8 mouse cellular contexts compared by ENCODE assay signal in the genomic region with DNA sequence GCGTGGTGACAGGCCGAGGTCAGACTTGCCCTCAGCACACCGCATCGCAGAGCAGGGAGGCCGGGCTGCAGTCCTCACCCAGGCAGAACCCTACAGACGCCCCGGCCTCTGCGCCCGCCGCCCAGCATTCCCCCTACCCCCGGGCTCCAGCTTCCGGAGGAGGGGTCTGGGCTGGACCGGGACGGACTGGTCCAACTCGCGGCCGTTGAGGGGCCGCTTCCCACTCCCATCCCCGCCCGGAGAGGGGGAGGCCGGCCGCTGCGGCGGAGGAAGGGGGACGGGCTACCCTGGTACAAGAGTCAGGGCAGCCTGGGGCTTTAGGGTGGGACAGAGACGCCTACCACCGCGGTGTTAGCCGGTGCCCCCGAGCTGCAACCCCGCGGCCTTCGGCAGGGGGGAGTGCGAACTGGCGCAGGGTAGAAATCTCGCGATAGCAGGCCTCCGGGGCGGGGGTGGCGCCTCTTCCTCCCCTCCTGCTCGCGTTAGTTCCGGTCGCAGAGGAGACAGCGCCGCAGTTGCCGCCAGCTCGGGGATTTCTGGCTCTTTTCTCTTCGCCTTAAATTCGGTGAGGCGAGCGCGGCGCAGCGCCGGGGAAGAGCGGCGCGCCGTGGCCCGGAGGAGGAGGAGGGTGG. TPM values are rescaled to one million over a fixed set of nuclear protein-coding genes. Genes with fewer than 3 reads are reported as not detected.
DNase-seq lines count a peak whose midpoint lies in the region; ATAC-seq and TF ChIP-seq lines count a peak whose summit lies in the region.

A gene (plus strand): TSS at position 247 of the 632 bp plus-strand sequence.

- peak within 1 kb of the TSS; percentile 82 for H3K4me2 ChIP-seq in heart, embryonic 12.5 days
- H3K4me2 ChIP-seq in kidney, postnatal 0 days (ENCODE audit: low read length) = peak within 1 kb of the TSS; percentile 62
- H3K4me2 ChIP-seq in liver, embryonic 11.5 days = peak within 1 kb of the TSS; percentile 79
- peak within 1 kb of the TSS; percentile 78 for H3K4me2 ChIP-seq in stomach, embryonic 14.5 days (replicated peaks; ENCODE audit: low read depth, low read length)

- peak; percentile 96 for DNase-seq in CD4-positive helper T cell, adult 2 months (ENCODE audit: low read depth, low spot score)
- peak; percentile 83 for DNase-seq in brain, embryonic 18.5 days (ENCODE audit: low read depth, low spot score)
- DNase-seq in kidney, postnatal 0 days (ENCODE audit: low spot score) = peak; percentile 96
- DNase-seq in liver, embryonic 11.5 days (ENCODE audit: low spot score) = peak; percentile 96
- DNase-seq in naive thymus-derived CD4-positive, alpha-beta T cell, adult 2 months (ENCODE audit: low read depth) = peak; percentile 96

- peak within 1 kb of the TSS; percentile 98 for H3K9ac ChIP-seq in heart, embryonic 12.5 days
- H3K9ac ChIP-seq in kidney, postnatal 0 days (ENCODE audit: low read depth, low read length) = peak within 1 kb of the TSS; percentile 99
- H3K9ac ChIP-seq in liver, embryonic 11.5 days (ENCODE audit: low read depth, low read length) = peak within 1 kb of the TSS; percentile 96
- peak within 1 kb of the TSS; percentile 98 for H3K9ac ChIP-seq in stomach, embryonic 14.5 days (replicated peaks; ENCODE audit: low read depth, low read length)

- WGBS in heart, embryonic 12.5 days = under 1% methylated on average over 61 of the region's 61 CpGs
- WGBS in kidney, postnatal 0 days = under 1% methylated on average over 47 of the region's 61 CpGs
- whole genome bisulfite sequencing in liver, embryonic 11.5 days = under 1% methylated on average over 59 of the region's 61 CpGs
- under 1% methylated on average over 35 of the region's 61 CpGs for WGBS in stomach, embryonic 14.5 days

- H3K9me3 ChIP-seq in heart, embryonic 12.5 days (replicated peaks) = 0 out of 2 replicates have a peak, but pooled peaks cover 2% of the 10 kb centered on the region
- no peaks in the 10 kb centered on the region for H3K9me3 ChIP-seq in kidney, postnatal 0 days (replicated peaks; ENCODE audit: low read length)
- H3K9me3 ChIP-seq in liver, embryonic 11.5 days (ENCODE audit: control insufficient read depth, low read length) = no peaks in the 10 kb centered on the region
- H3K9me3 ChIP-seq in stomach, embryonic 14.5 days (ENCODE audit: control insufficient read depth, low read depth, low read length) = no peaks in the 10 kb centered on the region

- TF ChIP-seq CTCF in kidney, postnatal 0 days (IDR thresholded peaks at IDR 0.05; ENCODE audit: low read depth) = peak; percentile 7; the same call in 1 of the 2 replicates

- H3K27ac ChIP-seq in heart, embryonic 12.5 days (ENCODE audit: poor library complexity, severe bottlenecking) = peak within 1 kb of the TSS; percentile 99
- H3K27ac ChIP-seq in kidney, postnatal 0 days = peak within 1 kb of the TSS; percentile 99
- H3K27ac ChIP-seq in liver, embryonic 11.5 days (ENCODE audit: low read depth, low read length) = peak within 1 kb of the TSS; percentile 98
- H3K27ac ChIP-seq in stomach, embryonic 14.5 days (ENCODE audit: low read length) = peak within 1 kb of the TSS; percentile 99

- peaks cover 30% of the 10 kb centered on the region for H3K36me3 ChIP-seq in heart, embryonic 12.5 days
- peaks cover 9% of the 10 kb centered on the region; the same call in 1 of the 2 replicates for H3K36me3 ChIP-seq in kidney, postnatal 0 days (ENCODE audit: insufficient read depth, low read length)
- peaks cover 25% of the 10 kb centered on the region for H3K36me3 ChIP-seq in liver, embryonic 11.5 days (ENCODE audit: control insufficient read depth, insufficient read depth, low read length)
- H3K36me3 ChIP-seq in stomach, embryonic 14.5 days (ENCODE audit: control insufficient read depth, insufficient read depth, low read length) = peaks cover 30% of the 10 kb centered on the region

- no peaks in the 10 kb centered on the region for H3K27me3 ChIP-seq in heart, embryonic 12.5 days (replicated peaks)
- no peaks in the 10 kb centered on the region for H3K27me3 ChIP-seq in kidney, postnatal 0 days (ENCODE audit: insufficient read depth, low read length)
- no peaks in the 10 kb centered on the region for H3K27me3 ChIP-seq in liver, embryonic 11.5 days (replicated peaks; ENCODE audit: control insufficient read depth, insufficient read depth, low read length)
- no peaks in the 10 kb centered on the region for H3K27me3 ChIP-seq in stomach, embryonic 14.5 days (ENCODE audit: control insufficient read depth, insufficient read depth, low read length)

- peak; percentile 92 for ATAC-seq in erythroid progenitor cell, adult 5-6 weeks (replicated peaks; ENCODE audit: low FRiP score, poor library complexity, severe bottlenecking)
- ATAC-seq in heart, embryonic 12.5 days (ENCODE audit: insufficient number of reproducible peaks, low FRiP score) = peak; percentile 97
- ATAC-seq in kidney, postnatal 0 days (replicated peaks; ENCODE audit: low FRiP score, low read depth) = peak; percentile 97
- ATAC-seq in liver, embryonic 11.5 days (replicated peaks; ENCODE audit: low FRiP score) = peak; percentile 96
- ATAC-seq in stomach, embryonic 14.5 days (ENCODE audit: insufficient number of reproducible peaks, insufficient read depth, low FRiP score, low read depth) = peak; percentile 97

- peaks cover 11% of the 10 kb centered on the region for H3K4me1 ChIP-seq in heart, embryonic 12.5 days (replicated peaks)
- H3K4me1 ChIP-seq in kidney, postnatal 0 days (replicated peaks; ENCODE audit: insufficient read depth, low read length) = 0 out of 2 replicates have a peak, but pooled peaks cover 3% of the 10 kb centered on the region
- peaks cover 7% of the 10 kb centered on the region; the same call in 1 of the 2 replicates for H3K4me1 ChIP-seq in liver, embryonic 11.5 days (replicated peaks; ENCODE audit: control insufficient read depth, insufficient read depth, low read length)
- peaks cover 16% of the 10 kb centered on the region for H3K4me1 ChIP-seq in stomach, embryonic 14.5 days (ENCODE audit: control insufficient read depth, insufficient read depth, low read length)

- H3K4me3 ChIP-seq in heart, embryonic 12.5 days = peak within 1 kb of the TSS; percentile 99
- peak within 1 kb of the TSS; percentile 97 for H3K4me3 ChIP-seq in kidney, postnatal 0 days (replicated peaks; ENCODE audit: low read depth, low read length)
- peak within 1 kb of the TSS; percentile 96 for H3K4me3 ChIP-seq in liver, embryonic 11.5 days (ENCODE audit: low read depth, low read length)
- H3K4me3 ChIP-seq in stomach, embryonic 14.5 days (ENCODE audit: low read depth, low read length) = peak within 1 kb of the TSS; percentile 89

RNA-seq across cellular contexts. Expression of the gene that starts here (rescaled TPM):
- total RNA-seq in erythroid progenitor cell, adult 5-6 weeks (2015; ENCODE audit: low replicate concordance) = 49.4 and 63.3 TPM in 2 replicates
- total RNA-seq in erythroid progenitor cell, adult 5-6 weeks (2017; ENCODE audit: low replicate concordance) = 26.5 and 36.8 TPM in 2 replicates
- 261 and 270 TPM in 2 replicates for polyA plus RNA-seq in heart, embryonic 12.5 days (2016; fragmentation: Nextera tagmentation; extraction: Ambion mirVana)
- polyA plus RNA-seq in kidney, postnatal 0 days (2015; fragmentation: Nextera tagmentation; extraction: Ambion mirVana) = 316 and 335 TPM in 2 replicates
- polyA plus RNA-seq in liver, embryonic 11.5 days (2014; fragmentation: Nextera tagmentation; extraction: Ambion mirVana) = 344 and 399 TPM in 2 replicates
- polyA plus RNA-seq in stomach, embryonic 14.5 days (2014; fragmentation: Nextera tagmentation; extraction: Ambion mirVana) = 362 and 409 TPM in 2 replicates

Comparison
In these comparisons a context has a peak if more than half of its experiments do, and no peak if none do; other contexts are left out.
1. Peak in every context shown above with its lines: DNase-seq, ATAC-seq, H3K4me3 ChIP-seq and H3K27ac ChIP-seq.